8 mouse cellular contexts compared by ENCODE assay signal in genomic region chr5:105699141-105700069, GRCm38 (mm10). TPM values are rescaled to one million over a fixed set of nuclear protein-coding genes. Genes with fewer than 3 reads are reported as not detected.
DNase-seq lines count a peak whose midpoint lies in the region; ATAC-seq and TF ChIP-seq lines count a peak whose summit lies in the region.

TSS of gene Lrrc8d (plus strand) at chr5:105699969.

- POLR2A ChIA-PET in Patski (lab: Charles Lee) = interaction anchor here (0.6 to 1.6 kb wide), 10 partner anchors 14 to 290 kb away, joined by 3 to 8 read pairs (median 3); no protein-coding TSS in a partner anchor

- 1% methylated on average over 59 of the region's 60 CpGs for WGBS in hindbrain, embryonic 16.5 days
- WGBS in macrophage (ENCODE audit: missing documents) = 2% methylated on average over 49 of the region's 60 CpGs

- intact Hi-C loops in left cerebral cortex, adult 2 months (cut with DNase I) = no loop called here

- no peak for TF ChIP-seq CTCF in Patski (IDR thresholded peaks at IDR 0.05)
- peak; percentile 18 for TF ChIP-seq CTCF in left cerebral cortex, adult 2 months (IDR thresholded peaks at IDR 0.05)

- no peak for DNase-seq in Patski (ENCODE audit: low read depth, low spot score)
- peak; percentile 86 to 87 for DNase-seq in cerebellum, postnatal 36 days
- peak; percentile 81 for DNase-seq in gastrocnemius, adult 18-20 months (ENCODE audit: low spot score)
- peak; percentile 88 for DNase-seq in left cerebral cortex, adult 2 months (ENCODE audit: extremely low spot score in 1 of 2, low spot score in 2 of 2)
- peak; percentile 92 for DNase-seq in right cerebral cortex, adult 18-20 months
- peak; percentile 75 for DNase-seq in urinary bladder, adult 2 months (ENCODE audit: low spot score)

- H3K9ac ChIP-seq in hindbrain, embryonic 16.5 days (ENCODE audit: low read depth, low read length) = peak within 1 kb of the TSS; percentile 96

- in situ Hi-C loops in Patski (cut with MboI; ENCODE audit: low pct_unique_long_range_greater_than_20kb) = loop anchor here (10.0 kb wide), 1 partner anchor 95 kb away; no protein-coding TSS in a partner anchor

- ATAC-seq in Patski = peak; percentile 88
- ATAC-seq in hindbrain, embryonic 16.5 days = peak; percentile 96

- H3K4me1 ChIP-seq in hindbrain, embryonic 16.5 days (ENCODE audit: control insufficient read depth, insufficient read depth, low read depth, low read length) = peaks cover 31% of the 10 kb centered on the region

- H3K4me2 ChIP-seq in hindbrain, embryonic 16.5 days (ENCODE audit: low read length) = peak within 1 kb of the TSS; percentile 84

- H3K9me3 ChIP-seq in hindbrain, embryonic 16.5 days (ENCODE audit: control insufficient read depth, low read length) = no peaks in the 10 kb centered on the region

- CTCF ChIA-PET in Patski (lab: Charles Lee) = interaction anchor here (2.4 kb wide), 1 partner anchor 169 kb away, joined by 10 read pairs; no protein-coding TSS in a partner anchor

- peaks cover 54% of the 10 kb centered on the region for H3K79me2 ChIP-seq in macrophage (ENCODE audit: inconsistent target)

- peak within 1 kb of the TSS; percentile 93 for H3K27ac ChIP-seq in hindbrain, embryonic 16.5 days (ENCODE audit: low read depth, low read length)
- H3K27ac ChIP-seq in left cerebral cortex, adult 2 months = peak within 1 kb of the TSS; percentile 91
- peak within 1 kb of the TSS; percentile 87 for H3K27ac ChIP-seq in macrophage

- H3K27me3 ChIP-seq in Patski = no peaks in the 10 kb centered on the region
- H3K27me3 ChIP-seq in hindbrain, embryonic 16.5 days (replicated peaks; ENCODE audit: control insufficient read depth, insufficient read depth, low read length) = no peaks in the 10 kb centered on the region

- peak within 1 kb of the TSS; percentile 70 for H3K4me3 ChIP-seq in hindbrain, embryonic 16.5 days (ENCODE audit: low read length)
- peak within 1 kb of the TSS; percentile 97 for H3K4me3 ChIP-seq in left cerebral cortex, adult 2 months
- H3K4me3 ChIP-seq in macrophage (ENCODE audit: inconsistent target) = peak within 1 kb of the TSS; percentile 78

- H3K36me3 ChIP-seq in hindbrain, embryonic 16.5 days (ENCODE audit: control insufficient read depth, insufficient read depth, low read length) = no peaks in the 10 kb centered on the region
- no peaks in the 10 kb centered on the region for H3K36me3 ChIP-seq in macrophage (ENCODE audit: inconsistent target)

RNA-seq across cellular contexts. Expression of gene Lrrc8d, which starts in this region (rescaled TPM):
- polyA plus RNA-seq in Patski (2021) (66.7 TPM), macrophage (2018) (38.8 to 50.7 TPM (median 45.1 TPM) in 3 replicates)
- total RNA-seq in gastrocnemius, adult 18-20 months (2021) = 1 to 10 TPM; 3.3 to 5.0 TPM
- polyA plus RNA-seq in hindbrain, embryonic 16.5 days (2015; fragmentation: Nextera tagmentation; extraction: Ambion mirVana) = 19.1 and 33.1 TPM in 2 replicates
- total RNA-seq in left cerebral cortex, adult 2 months (2021) = 10 to 100 TPM; 35.6 to 39.0 TPM
- 100 to 1,000 TPM in 16 of 26 experiments, 10 to 100 TPM in 10; 73.6 to 483 (median 123) TPM for total RNA-seq in macrophage (2018; cell fraction: chromatin; rRNA removed)
- total RNA-seq in macrophage (2018; cell fraction: cytosol; rRNA removed) = 100 to 1,000 TPM in 1 of 26 experiments, 10 to 100 TPM in 25; 46.8 to 160 (median 59.8) TPM
- 100 to 1,000 TPM in 14 of 26 experiments, 10 to 100 TPM in 12; 64.4 to 286 (median 111) TPM for total RNA-seq in macrophage (2018; cell fraction: nucleus; rRNA removed)
- 2.2 and 5.6 TPM in 2 replicates for polyA plus RNA-seq in urinary bladder, adult 2 months (2012; rRNA removed)

Comparison
In these comparisons a context has a peak if more than half of its experiments do, and no peak if none do; other contexts are left out.
1. RNA of gene Lrrc8d (total RNA-seq): 35.6 to 39.0 TPM in left cerebral cortex, adult 2 months; 3.3 to 5.0 TPM in gastrocnemius, adult 18-20 months; every median in the first group is over 4 times any median in the second.
2. Peak in every context shown above with its lines, with median percentiles within 50 percentile points of each other: H3K27ac ChIP-seq and H3K4me3 ChIP-seq.